Mouse (Mus musculus) stomach, postnatal 0 days (tissue): ENCODE results near the gene Gm43951.

ENCODE experiments used
- CTCF ChIP-seq: IDR thresholded peaks from 2 replicates; pipeline ENCODE4 v1.5.1; 2016; ENCODE audit warnings: antibody characterized with exemption, low read depth, mild to moderate bottlenecking, moderate library complexity
- EP300 ChIP-seq: optimal IDR thresholded peaks from 2 replicates; pipeline ENCODE3; 2016; ENCODE audit warnings: antibody characterized with exemption

GRCm38 (mm10) chr11:72228513-72228912 is 21.9 kb upstream of the Gm43951 start:
- TF ChIP-seq CTCF (no peak), EP300 (no peak)
